Mouse (Mus musculus) hindbrain, embryonic 16.5 days (tissue): ENCODE measurements around the gene Trp53. TPM values are rescaled to one million over a fixed set of nuclear protein-coding genes. Genes with fewer than 3 reads are reported as not detected.

Experiments used
- ATAC-seq: fragments of 200-750 bp; cut with Nextera tagmentation; 2 replicates; pipeline ENCODE4 v1.8.0; 2017; ENCODE audit warnings: moderate TSS enrichment, moderate library complexity
- H3K27ac ChIP-seq: fragments of 300-500 bp; sonication (generic); 2 replicates; pipeline ENCODE4 v1.5.1; 2014; ENCODE audit warnings: low read depth, mild to moderate bottlenecking, control low read depth, low read length, moderate library complexity
- H3K27me3 ChIP-seq: fragments of 300-500 bp; sonication (generic); replicated peaks from 2 replicates; pipeline ENCODE4 v1.6.1; 2014; ENCODE audit warnings: low read length; ENCODE audit not compliant: control insufficient read depth, insufficient read depth
- H3K36me3 ChIP-seq: fragments of 300-500 bp; sonication (generic); 2 replicates; pipeline ENCODE4 v1.6.1; 2014; ENCODE audit warnings: mild to moderate bottlenecking, low read length, moderate library complexity, mixed read lengths; ENCODE audit not compliant: control insufficient read depth, insufficient read depth
- H3K4me1 ChIP-seq: fragments of 300-500 bp; sonication (generic); 2 replicates; pipeline ENCODE4 v1.6.1; 2014; ENCODE audit warnings: low read depth, low read length; ENCODE audit not compliant: control insufficient read depth, insufficient read depth
- H3K4me2 ChIP-seq: fragments of 300-500 bp; sonication (generic); 2 replicates; pipeline ENCODE4 v1.6.1; 2014; ENCODE audit warnings: mild to moderate bottlenecking, low read length, control low read depth, moderate library complexity
- H3K4me3 ChIP-seq: fragments of 300-500 bp; sonication (generic); 2 replicates; pipeline ENCODE4 v1.5.1; 2014; ENCODE audit warnings: mild to moderate bottlenecking, low read length, control low read depth, moderate library complexity
- H3K9ac ChIP-seq: fragments of 300-500 bp; sonication (generic); 2 replicates; pipeline ENCODE4 v1.6.1; 2014; ENCODE audit warnings: low read depth, mild to moderate bottlenecking, control low read depth, low read length, moderate library complexity
- H3K9me3 ChIP-seq: fragments of 300-500 bp; sonication (generic); 2 replicates; pipeline ENCODE4 v1.6.1; 2014; ENCODE audit warnings: mild to moderate bottlenecking, low read length, moderate library complexity; ENCODE audit not compliant: control insufficient read depth
- WGBS: fragments of 180-500 bp; shearing (Covaris S2); extraction: QIAGEN DNeasy Blood & Tissue Kit; methylation state at CpG from one replicate; pipeline ENCODE4 v1.1.7; 2014; 5-methylcytosine and 5-hydroxymethylcytosine counted together
- polyA plus RNA-seq: library from polyadenylated mRNA; unstranded; fragments of >200 nt; fragmentation: Nextera tagmentation; extraction: Ambion mirVana; gene quantifications from 2 replicates; pipeline ENCODE4 v1.2.1, GENCODE M21; 2015

Trp53 gene
- polyA plus RNA-seq, 1 experiment from 2014 or later: 47.9 TPM

- Histone ChIP-seq H3K4me1 (peaks cover 41% of the 10 kb centered on the region), H3K9ac (peak overlapping the region; percentile 74), H3K4me2 (peak overlapping the region; percentile 94), H3K36me3 (no peaks in the 10 kb centered on the region), H3K9me3 (no peaks in the 10 kb centered on the region), H3K4me3 (peak overlapping the region; percentile 54), H3K27ac (peak overlapping the region; percentile 95), H3K27me3 (no peaks in the 10 kb centered on the region)
- 4% methylated on average over 15 of the region's 15 CpGs for WGBS
- ATAC-seq: peak; percentile 5; the same call in 1 of the 2 replicates
These were observed 33.1 kb upstream of the Trp53 start for GRCm38 (mm10) chr11:69547071-69547470.

GRCm38 (mm10) chr11:69549060-69549656 is 31.0 kb upstream of the Trp53 start, which contains the start of gene Dnah2:
Gene Dnah2, minus strand, starts transcription at chr11:69549110.
- peaks cover 52% of the 10 kb centered on the region for H3K4me1 ChIP-seq
- H3K9ac ChIP-seq: 0 out of 2 replicates have a peak within 1 kb of the TSS, but pooled peaks have one; percentile 14
- H3K36me3 ChIP-seq: no peaks in the 10 kb centered on the region
- no peaks in the 10 kb centered on the region for H3K9me3 ChIP-seq
- no peaks in the 10 kb centered on the region for H3K27me3 ChIP-seq
- no peak within 1 kb of the TSS for H3K4me3 ChIP-seq
- ATAC-seq: no peak
- WGBS: 32% methylated on average over 12 of the region's 12 CpGs
- peak within 1 kb of the TSS; percentile 95; the same call in 1 of the 2 replicates for H3K27ac ChIP-seq
- peak within 1 kb of the TSS; percentile 94; the same call in 1 of the 2 replicates for H3K4me2 ChIP-seq

- Histone ChIP-seq H3K4me1 (peaks cover 52% of the 10 kb centered on the region), H3K9me3 (no peaks in the 10 kb centered on the region), H3K27me3 (no peaks in the 10 kb centered on the region), H3K9ac (no peak overlapping the region), H3K36me3 (peaks cover 3% of the 10 kb centered on the region; the same call in 1 of the 2 replicates), H3K4me2 (no peak overlapping the region), H3K4me3 (no peak overlapping the region), H3K27ac (no peak overlapping the region)
- ATAC-seq: no peak
- 48% methylated on average over 4 of the region's 4 CpGs for WGBS
These were observed 28.8 kb upstream of the Trp53 start for GRCm38 (mm10) chr11:69551310-69551709.

- Histone ChIP-seq H3K36me3 (peaks cover 3% of the 10 kb centered on the region; the same call in 1 of the 2 replicates), H3K4me1 (peaks cover 59% of the 10 kb centered on the region), H3K9me3 (no peaks in the 10 kb centered on the region), H3K27me3 (no peaks in the 10 kb centered on the region), H3K27ac (peak overlapping the region; percentile 74), H3K4me3 (no peak overlapping the region), H3K9ac (peak overlapping the region; percentile 1), H3K4me2 (peak overlapping the region; percentile 38)
- peak; percentile 80 for ATAC-seq
- 6% methylated on average over 14 of the region's 14 CpGs for WGBS
These were observed 27.4 kb upstream of the Trp53 start for GRCm38 (mm10) chr11:69552622-69553340.

GRCm38 (mm10) chr11:69553341-69553721 is 26.8 kb upstream of the Trp53 start:
- WGBS: 9% methylated on average over 2 of the region's 2 CpGs
- Histone ChIP-seq H3K4me3 (no peak overlapping the region), H3K4me2 (peak overlapping the region; percentile 38), H3K9ac (peak overlapping the region; percentile 1; the same call in 1 of the 2 replicates), H3K27me3 (no peaks in the 10 kb centered on the region), H3K4me1 (peaks cover 59% of the 10 kb centered on the region), H3K9me3 (no peaks in the 10 kb centered on the region), H3K36me3 (peaks cover 3% of the 10 kb centered on the region; the same call in 1 of the 2 replicates), H3K27ac (peak overlapping the region; percentile 74)
- no peak for ATAC-seq

GRCm38 (mm10) chr11:69554539-69555140 is 25.5 kb upstream of the Trp53 start:
- Histone ChIP-seq H3K36me3 (peaks cover 3% of the 10 kb centered on the region; the same call in 1 of the 2 replicates), H3K9ac (no peak overlapping the region), H3K4me1 (peaks cover 60% of the 10 kb centered on the region), H3K27me3 (no peaks in the 10 kb centered on the region), H3K27ac (peak overlapping the region; percentile 32; the same call in 1 of the 2 replicates), H3K4me2 (no peak overlapping the region), H3K4me3 (no peak overlapping the region), H3K9me3 (no peaks in the 10 kb centered on the region)
- no peak for ATAC-seq
- WGBS: 73% methylated on average over 5 of the region's 5 CpGs

GRCm38 (mm10) chr11:69557381-69557958 is 22.7 kb upstream of the Trp53 start:
- Histone ChIP-seq H3K4me1 (peaks cover 70% of the 10 kb centered on the region), H3K9ac (peak overlapping the region; percentile 88), H3K4me2 (peak overlapping the region; percentile 92), H3K4me3 (peak overlapping the region; percentile 66), H3K27me3 (no peaks in the 10 kb centered on the region), H3K36me3 (peaks cover 5% of the 10 kb centered on the region), H3K27ac (peak overlapping the region; percentile 62), H3K9me3 (no peaks in the 10 kb centered on the region)
- no peak for ATAC-seq
- WGBS: 6% methylated on average over 14 of the region's 14 CpGs

- ATAC-seq: no peak
- Histone ChIP-seq H3K4me2 (peak overlapping the region; percentile 92), H3K27ac (no peak overlapping the region; the same call in 1 of the 2 replicates), H3K9ac (peak overlapping the region; percentile 88), H3K4me1 (peaks cover 57% of the 10 kb centered on the region), H3K36me3 (peaks cover 8% of the 10 kb centered on the region), H3K27me3 (no peaks in the 10 kb centered on the region), H3K4me3 (peak overlapping the region; percentile 66), H3K9me3 (no peaks in the 10 kb centered on the region)
- WGBS: 8% methylated on average over 6 of the region's 6 CpGs
These were observed 21.4 kb upstream of the Trp53 start for GRCm38 (mm10) chr11:69558756-69559155.
